Mouse (Mus musculus): Measurements from ENCODE around the gene Selplg.

DNA sequence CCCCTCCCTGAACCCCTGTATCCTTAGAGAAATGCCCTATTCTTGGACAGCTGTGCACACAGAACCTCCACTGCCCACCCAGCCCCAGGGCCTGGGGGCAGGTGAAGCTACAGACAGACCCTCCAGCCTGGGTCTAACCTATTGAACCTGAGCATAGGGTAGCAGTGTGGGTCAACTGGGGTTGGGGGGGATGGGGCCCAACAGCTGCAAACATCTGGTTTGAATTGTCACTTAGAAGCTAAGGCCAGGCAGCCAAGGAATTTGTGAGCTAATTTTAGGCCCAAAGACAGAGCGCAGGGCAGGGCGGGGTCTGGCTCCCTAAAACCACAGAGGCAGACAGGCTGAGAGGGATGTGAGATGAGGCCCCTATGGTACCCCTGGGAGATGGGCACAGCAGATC, 24.3 kb downstream of the Selplg start:
- no peak for TF ChIP-seq POLR2A (IDR thresholded peaks at IDR 0.05; ENCODE audit: insufficient read depth, low read depth, low read length)
- TF ChIP-seq EP300 (IDR thresholded peaks at IDR 0.05; ENCODE audit: insufficient read depth, low read depth, low read length): no peak
- TF ChIP-seq CTCF (IDR thresholded peaks at IDR 0.05): no peak

All from heart, adult 2 months (tissue).